Mouse (Mus musculus): ENCODE data around the gene Pnpla8. TPM values are rescaled to one million over a fixed set of nuclear protein-coding genes. Genes with fewer than 3 reads are reported as not detected.
"Not testable (repeated sequence)": the region's sequence is repeated elsewhere in the genome, so short reads cannot be mapped to it uniquely, and the experiment has no call there.

Gene Pnpla8
- polyA plus RNA-seq, 1 experiment from 2014 or later: 47.0 TPM

DNA sequence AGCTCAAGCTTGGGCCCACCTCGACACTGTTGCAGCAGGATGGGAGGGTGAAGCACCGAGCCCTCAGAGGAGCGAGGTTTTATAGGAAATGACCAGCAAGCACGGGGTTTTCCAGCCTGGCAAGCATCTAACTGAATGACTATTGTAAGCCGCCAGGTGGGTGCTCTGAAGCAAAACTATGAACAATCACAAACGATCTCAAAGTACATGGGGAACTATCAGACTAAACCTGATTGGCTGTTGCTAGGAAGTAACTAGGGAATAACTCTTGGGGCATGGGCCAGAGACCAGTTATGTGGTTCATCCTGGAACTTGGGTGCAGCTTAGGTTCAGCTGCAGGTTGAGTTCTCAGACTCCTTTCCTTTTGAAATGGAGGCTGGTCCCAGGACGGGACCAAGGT lies 19.9 kb downstream of the Pnpla8 start:
- 78% methylated on average over 7 of the region's 7 CpGs for WGBS
- H3K36me3 ChIP-seq (replicated peaks): no peaks in the 10 kb centered on the region
- no peak overlapping the region for H3K27ac ChIP-seq (replicated peaks)
- H3K27me3 ChIP-seq (replicated peaks; ENCODE audit: low read depth, poor library complexity, severe bottlenecking): no peaks in the 10 kb centered on the region
- no peak for DNase-seq (ENCODE audit: low spot score)
- no peaks in the 10 kb centered on the region for H3K4me1 ChIP-seq
- no peaks in the 10 kb centered on the region for H3K9me3 ChIP-seq
- H3K4me3 ChIP-seq: no peak overlapping the region

DNA sequence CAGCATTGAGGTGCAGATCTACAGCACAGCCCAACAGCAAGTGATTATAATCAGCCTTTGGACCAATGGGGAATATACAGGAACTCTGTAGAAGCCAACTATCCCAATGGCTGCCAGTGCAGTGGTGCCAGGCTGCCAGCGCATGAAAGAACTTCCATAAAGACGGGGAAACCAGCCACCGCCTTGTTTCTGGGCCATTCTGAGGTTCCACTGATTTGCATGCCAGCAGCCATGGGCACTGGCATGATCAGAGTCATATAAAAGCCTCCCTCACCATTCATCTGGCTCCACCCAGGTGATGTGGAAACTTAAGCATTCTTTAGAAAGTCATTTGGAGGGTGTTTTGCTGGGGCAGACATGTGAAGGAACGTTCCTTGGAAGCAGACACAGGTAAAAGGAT lies 21.2 kb downstream of the Pnpla8 start:
- WGBS: 89% methylated on average over 4 of the region's 4 CpGs
- Histone ChIP-seq H3K4me1 (no peaks in the 10 kb centered on the region), H3K27me3 (replicated peaks; ENCODE audit: low read depth, poor library complexity, severe bottlenecking) (no peaks in the 10 kb centered on the region), H3K9me3 (no peaks in the 10 kb centered on the region), H3K4me3 (no peak overlapping the region), H3K27ac (replicated peaks) (no peak overlapping the region), H3K36me3 (replicated peaks) (no peaks in the 10 kb centered on the region)
- DNase-seq (ENCODE audit: low spot score): no peak

DNA sequence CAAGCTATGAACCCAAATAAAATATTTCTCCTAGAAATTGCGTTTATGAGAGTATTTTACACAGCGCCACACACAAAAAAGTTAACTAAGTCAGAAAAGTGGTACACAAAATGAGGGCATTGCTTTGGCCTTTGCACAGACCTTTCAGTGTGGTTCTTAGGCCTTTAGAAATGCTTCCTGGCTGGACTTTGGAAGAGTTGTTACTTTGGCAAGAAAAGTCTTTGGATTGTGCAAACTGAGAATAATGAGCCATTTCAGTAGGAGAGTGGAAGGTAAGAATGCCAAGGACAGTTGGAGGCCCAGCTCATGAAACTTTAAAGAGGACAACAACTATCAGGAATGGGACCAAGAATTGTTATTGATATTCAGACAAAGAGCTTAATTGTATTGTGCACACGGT lies 24.6 kb downstream of the Pnpla8 start:
- WGBS: 89% methylated on average over 3 of the region's 3 CpGs
- no peaks in the 10 kb centered on the region for H3K27me3 ChIP-seq (replicated peaks; ENCODE audit: low read depth, poor library complexity, severe bottlenecking)
- no peak overlapping the region for H3K4me3 ChIP-seq
- no peak for DNase-seq (ENCODE audit: low spot score)
- H3K4me1 ChIP-seq: no peaks in the 10 kb centered on the region
- H3K9me3 ChIP-seq: no peaks in the 10 kb centered on the region
- no peaks in the 10 kb centered on the region for H3K36me3 ChIP-seq (replicated peaks)
- no peak overlapping the region for H3K27ac ChIP-seq (replicated peaks)

- no peaks in the 10 kb centered on the region for H3K9me3 ChIP-seq
- no peak overlapping the region for H3K27ac ChIP-seq (replicated peaks)
- WGBS: 77% methylated on average over 9 of the region's 9 CpGs
- no peaks in the 10 kb centered on the region for H3K36me3 ChIP-seq (replicated peaks)
- no peak for DNase-seq (ENCODE audit: low spot score)
- no peaks in the 10 kb centered on the region for H3K27me3 ChIP-seq (replicated peaks; ENCODE audit: low read depth, poor library complexity, severe bottlenecking)
- no peaks in the 10 kb centered on the region for H3K4me1 ChIP-seq
- no peak overlapping the region for H3K4me3 ChIP-seq
Observed at GRCm38 (mm10) chr12:44248309-44248977, 27.3 kb downstream of the Pnpla8 start.

GRCm38 (mm10) chr12:44262612-44263011 lies 41.4 kb downstream of the Pnpla8 start:
- H3K4me1 ChIP-seq: no peaks in the 10 kb centered on the region

GRCm38 (mm10) chr12:44265651-44266050 lies 44.5 kb downstream of the Pnpla8 start:
- 86% methylated on average over 3 of the region's 3 CpGs for WGBS

More at GRCm38 (mm10) chr12:44262612-44263011, 41.4 kb downstream of the Pnpla8 start:
- DNase-seq (ENCODE audit: low spot score): no peak
- Histone ChIP-seq H3K9me3 (no peaks in the 10 kb centered on the region), H3K36me3 (replicated peaks) (no peaks in the 10 kb centered on the region), H3K27ac (replicated peaks) (no peak overlapping the region), H3K4me3 (no peak overlapping the region), H3K27me3 (replicated peaks; ENCODE audit: low read depth, poor library complexity, severe bottlenecking) (no peaks in the 10 kb centered on the region)

DNA sequence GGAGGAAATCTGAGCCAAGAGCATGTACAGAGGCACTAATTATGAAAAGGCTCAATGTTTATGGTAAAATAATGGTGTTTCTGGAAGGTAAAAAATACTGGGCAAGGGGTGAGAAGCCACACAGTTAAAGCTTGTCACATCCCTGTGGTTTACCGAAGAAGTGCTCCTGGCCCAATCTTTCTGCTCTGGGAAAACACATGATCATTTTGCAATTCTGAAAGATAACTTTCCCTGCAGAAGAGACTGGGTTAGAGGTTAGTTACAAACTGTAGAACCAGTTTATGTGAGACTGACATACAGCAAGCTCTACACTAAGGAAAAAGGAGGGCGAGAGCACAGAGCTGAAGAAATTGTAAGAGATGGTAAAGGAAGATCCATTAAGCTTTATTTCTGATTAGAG lies 46.0 kb downstream of the Pnpla8 start:
- no peak overlapping the region for H3K27ac ChIP-seq (replicated peaks)
- no peaks in the 10 kb centered on the region for H3K9me3 ChIP-seq
- no peak for DNase-seq (ENCODE audit: low spot score)
- no peaks in the 10 kb centered on the region for H3K36me3 ChIP-seq (replicated peaks)
- H3K27me3 ChIP-seq (replicated peaks; ENCODE audit: low read depth, poor library complexity, severe bottlenecking): no peaks in the 10 kb centered on the region
- WGBS: 95% methylated on average over 2 of the region's 2 CpGs
- no peak overlapping the region for H3K4me3 ChIP-seq
- H3K4me1 ChIP-seq: peaks cover 10% of the 10 kb centered on the region

More at GRCm38 (mm10) chr12:44265651-44266050, 44.5 kb downstream of the Pnpla8 start:
- Histone ChIP-seq H3K27ac (replicated peaks) (no peak overlapping the region), H3K27me3 (replicated peaks; ENCODE audit: low read depth, poor library complexity, severe bottlenecking) (no peaks in the 10 kb centered on the region), H3K4me3 (no peak overlapping the region), H3K9me3 (no peaks in the 10 kb centered on the region), H3K36me3 (replicated peaks) (no peaks in the 10 kb centered on the region), H3K4me1 (peaks cover 10% of the 10 kb centered on the region)
- DNase-seq (ENCODE audit: low spot score): no peak

DNA sequence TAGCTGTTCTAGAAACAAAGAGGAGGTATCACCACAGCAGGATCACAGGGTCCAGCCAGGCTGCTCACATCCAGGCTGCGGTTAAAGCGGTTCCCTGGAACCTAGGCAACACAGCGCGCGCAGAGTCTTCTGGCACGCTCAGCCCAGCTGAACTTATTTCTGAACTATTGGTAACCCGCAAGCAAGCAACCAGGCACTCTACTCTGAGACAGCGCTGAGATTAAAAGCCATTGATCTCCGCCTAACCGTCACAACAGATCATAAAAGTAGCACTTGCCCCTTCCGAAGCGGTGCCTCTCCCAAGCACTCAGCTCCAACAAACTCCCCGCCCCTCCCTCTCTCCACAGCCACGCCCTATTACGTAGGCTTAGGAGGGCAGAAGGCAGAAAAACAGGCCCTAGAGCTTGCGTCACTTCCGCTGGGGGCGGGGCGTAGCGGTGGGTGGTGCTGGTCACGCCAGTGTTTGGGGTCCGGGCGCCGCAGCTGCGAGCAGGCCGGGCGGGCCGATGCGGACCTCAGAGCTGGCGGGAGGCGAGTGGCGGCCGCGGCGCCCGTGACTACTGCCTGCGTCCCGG lies 47.6 kb downstream of the Pnpla8 start:
- Histone ChIP-seq H3K4me3 (peak overlapping the region; percentile 83), H3K4me1 (peaks cover 10% of the 10 kb centered on the region), H3K27ac (replicated peaks) (peak overlapping the region; percentile 96), H3K27me3 (replicated peaks; ENCODE audit: low read depth, poor library complexity, severe bottlenecking) (no peaks in the 10 kb centered on the region), H3K9me3 (no peaks in the 10 kb centered on the region), H3K36me3 (replicated peaks) (no peaks in the 10 kb centered on the region)
- WGBS: under 1% methylated on average over 38 of the region's 38 CpGs
- peak; percentile 99 for DNase-seq (ENCODE audit: low spot score)

- peak; percentile 92 for DNase-seq (ENCODE audit: low spot score)
- H3K36me3 ChIP-seq (replicated peaks): no peaks in the 10 kb centered on the region
- peak overlapping the region; percentile 96 for H3K27ac ChIP-seq (replicated peaks)
- peaks cover 10% of the 10 kb centered on the region for H3K4me1 ChIP-seq
- H3K27me3 ChIP-seq (replicated peaks; ENCODE audit: low read depth, poor library complexity, severe bottlenecking): no peaks in the 10 kb centered on the region
- no peaks in the 10 kb centered on the region for H3K9me3 ChIP-seq
- under 1% methylated on average over 46 of the region's 46 CpGs for WGBS
- H3K4me3 ChIP-seq: peak overlapping the region; percentile 83
Observed at GRCm38 (mm10) chr12:44269311-44269831, 48.2 kb downstream of the Pnpla8 start.

- DNase-seq (ENCODE audit: low spot score): no peak
- no peaks in the 10 kb centered on the region for H3K36me3 ChIP-seq (replicated peaks)
- no peaks in the 10 kb centered on the region for H3K27me3 ChIP-seq (replicated peaks; ENCODE audit: low read depth, poor library complexity, severe bottlenecking)
- H3K4me1 ChIP-seq: peaks cover 5% of the 10 kb centered on the region
- H3K9me3 ChIP-seq: no peaks in the 10 kb centered on the region
- H3K27ac ChIP-seq (replicated peaks): no peak overlapping the region
- 92% methylated on average over 6 of the region's 6 CpGs for WGBS
- H3K4me3 ChIP-seq: no peak overlapping the region
Observed at GRCm38 (mm10) chr12:44274125-44274835, 53.1 kb downstream of the Pnpla8 start.

GRCm38 (mm10) chr12:44280147-44280546 lies 59.0 kb downstream of the Pnpla8 start:
- DNase-seq (ENCODE audit: low spot score); H3K36me3 ChIP-seq (replicated peaks); H3K27ac ChIP-seq (replicated peaks); H3K4me1 ChIP-seq; H3K27me3 ChIP-seq (replicated peaks; ENCODE audit: low read depth, poor library complexity, severe bottlenecking); H3K4me3 ChIP-seq; H3K9me3 ChIP-seq: not testable (repeated sequence)
- WGBS: 87% methylated on average over 2 of the region's 2 CpGs

DNA sequence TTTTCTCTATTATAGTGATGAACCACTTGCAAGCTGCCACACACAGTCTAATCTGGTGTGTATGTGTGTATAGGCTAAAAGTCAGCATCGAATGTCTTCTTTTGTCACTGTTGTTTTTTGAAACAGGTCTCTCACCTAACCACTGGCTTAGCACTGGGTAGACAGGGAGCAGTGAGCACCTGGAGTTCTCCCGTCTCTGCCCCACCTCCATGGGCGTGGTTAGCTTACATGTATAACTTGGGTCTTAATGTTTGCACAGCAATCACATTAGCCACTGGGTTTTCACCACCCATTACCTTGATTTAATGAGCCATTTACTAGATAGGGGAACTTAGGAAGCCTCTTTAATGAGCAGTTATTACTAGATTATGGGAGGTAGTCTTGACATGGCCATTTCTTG lies 60.4 kb downstream of the Pnpla8 start:
- 82% methylated on average over 3 of the region's 3 CpGs for WGBS
- Histone ChIP-seq H3K9me3 (no peaks in the 10 kb centered on the region), H3K4me1 (peaks cover 3% of the 10 kb centered on the region; the same call in 1 of the 2 replicates)

More for the DNA sequence above, 60.4 kb downstream of the Pnpla8 start:
- no peak for DNase-seq (ENCODE audit: low spot score)
- H3K27me3 ChIP-seq (replicated peaks; ENCODE audit: low read depth, poor library complexity, severe bottlenecking): no peaks in the 10 kb centered on the region
- H3K36me3 ChIP-seq (replicated peaks): peaks cover 10% of the 10 kb centered on the region; the same call in 1 of the 2 replicates
- H3K27ac ChIP-seq (replicated peaks): no peak overlapping the region
- H3K4me3 ChIP-seq: no peak overlapping the region
